Mouse (Mus musculus) A20 (cell line): Measurements from ENCODE around the gene Myct1.

Source experiments
- DNase-seq: peaks from one replicate; pipeline ENCODE4 v3.0.0-alpha.2; 2011; ENCODE audit warnings: low read depth, low spot score

The Myct1 gene

GRCm38 (mm10) chr10:5615186-5616040 lies 21.8 kb downstream of the Myct1 start:
- DNase-seq, result no peak

DNA sequence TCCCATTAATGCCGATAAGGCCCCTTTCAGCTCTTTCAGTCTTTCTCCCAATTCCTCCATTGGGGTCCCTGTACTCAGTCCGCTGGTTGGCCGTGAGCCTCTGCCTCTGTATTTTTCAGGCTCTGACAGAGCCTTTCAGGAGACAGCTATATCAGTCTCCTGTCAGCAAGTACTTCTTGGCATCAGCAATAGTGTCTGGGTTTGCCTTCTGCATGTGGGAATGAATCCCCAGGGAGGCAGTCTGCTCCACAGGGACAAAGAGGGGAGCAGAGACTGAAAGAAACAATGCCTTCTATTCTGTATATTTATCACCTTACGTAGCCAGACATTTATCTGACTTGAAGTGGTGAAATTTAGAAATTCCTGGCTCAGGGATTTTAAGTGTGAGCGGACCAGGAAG lies 32.7 kb downstream of the Myct1 start:
- DNase-seq, result no peak

- no peak for DNase-seq
These were observed 40.2 kb downstream of the Myct1 start for GRCm38 (mm10) chr10:5633672-5634200.

DNA sequence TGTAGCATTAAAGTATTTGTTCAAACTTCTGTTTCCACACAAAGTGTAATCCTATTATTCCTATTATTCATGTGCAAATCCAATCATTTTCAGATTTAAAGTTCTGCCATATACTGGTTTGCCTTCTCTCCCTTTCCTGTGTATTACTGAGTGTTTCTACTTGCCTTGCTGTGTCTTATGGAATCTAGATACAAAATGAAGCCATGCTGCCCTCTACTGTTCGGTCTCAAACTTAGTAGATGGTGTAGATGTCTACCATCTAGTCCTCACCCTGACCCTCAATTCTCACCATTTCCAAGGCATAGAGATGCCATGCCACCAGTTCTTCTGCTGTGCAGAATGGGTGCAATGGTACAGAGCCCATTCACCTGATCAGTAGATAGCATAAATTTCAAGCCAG lies 40.8 kb downstream of the Myct1 start:
- DNase-seq, result peak; percentile 54

GRCm38 (mm10) chr10:5637322-5637721 lies 43.7 kb downstream of the Myct1 start:
- no peak for DNase-seq

DNA sequence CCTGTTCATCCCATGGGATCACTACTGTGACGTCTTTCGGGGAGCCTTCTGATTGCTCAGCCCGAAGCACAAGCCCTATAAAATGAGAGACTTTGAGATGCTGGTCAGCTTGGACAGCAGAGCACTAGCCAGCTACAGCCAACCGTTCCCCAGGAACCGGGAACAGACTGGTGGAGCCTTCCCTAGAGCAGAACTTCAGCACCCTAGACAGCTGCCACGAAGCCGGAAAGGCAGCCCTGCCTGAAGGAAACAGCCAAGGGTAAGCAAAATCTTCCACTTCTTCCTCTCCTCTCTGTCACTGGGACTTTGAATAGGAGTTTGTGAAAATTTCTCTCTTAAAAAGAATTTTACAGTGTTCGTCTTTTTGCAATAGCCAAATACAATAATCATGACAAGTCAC lies 45.5 kb downstream of the Myct1 start, which contains the start of gene Vip:
Gene Vip, plus strand, starts transcription at position 107 of the 400 bp plus-strand sequence.
- DNase-seq, result no peak
